Mouse (Mus musculus) midbrain, embryonic 11.5 days (tissue): ENCODE results near the gene Mapkbp1. TPM values are rescaled to one million over a fixed set of nuclear protein-coding genes. Genes with fewer than 3 reads are reported as not detected.

Source experiments
- ATAC-seq: fragments of 200-750 bp; cut with Nextera tagmentation; 2 replicates; pipeline ENCODE4 v1.8.0; 2017; ENCODE audit warnings: moderate TSS enrichment, moderate library complexity; ENCODE audit not compliant: low FRiP score
- DNase-seq: peaks from one replicate; pipeline ENCODE4 v3.0.0; 2015; ENCODE audit warnings: low spot score; ENCODE audit errors: missing footprints
- H3K27ac ChIP-seq: fragments of 300-500 bp; sonication (generic); 2 replicates; pipeline ENCODE4 v1.5.1; 2014; ENCODE audit warnings: low read depth, low read length
- H3K27me3 ChIP-seq: fragments of 300-500 bp; sonication (generic); 2 replicates; pipeline ENCODE4 v1.6.1; 2014; ENCODE audit warnings: mild to moderate bottlenecking, low read length, moderate library complexity, mixed read lengths; ENCODE audit not compliant: control insufficient read depth, insufficient read depth
- H3K36me3 ChIP-seq: fragments of 300-500 bp; sonication (generic); 2 replicates; pipeline ENCODE4 v1.6.1; 2014; ENCODE audit warnings: mild to moderate bottlenecking, low read length, moderate library complexity, mixed read lengths; ENCODE audit not compliant: control insufficient read depth, insufficient read depth
- H3K4me1 ChIP-seq: fragments of 300-500 bp; sonication (generic); 2 replicates; pipeline ENCODE4 v1.6.1; 2014; ENCODE audit warnings: low read length; ENCODE audit not compliant: control insufficient read depth, insufficient read depth
- H3K4me2 ChIP-seq: fragments of 300-500 bp; sonication (generic); 2 replicates; pipeline ENCODE4 v1.6.1; 2014; ENCODE audit warnings: mild to moderate bottlenecking, moderate library complexity
- H3K4me3 ChIP-seq: fragments of 300-500 bp; sonication (generic); 2 replicates; pipeline ENCODE4 v1.5.1; 2014; ENCODE audit warnings: low read depth, low read length
- H3K9ac ChIP-seq: fragments of 300-500 bp; sonication (generic); 2 replicates; pipeline ENCODE4 v1.6.1; 2014; ENCODE audit warnings: low read length
- H3K9me3 ChIP-seq: fragments of 300-500 bp; sonication (generic); 2 replicates; pipeline ENCODE4 v1.6.1; 2016; ENCODE audit warnings: low read length; ENCODE audit not compliant: control insufficient read depth
- WGBS: fragments of 180-500 bp; shearing (Covaris S2); extraction: QIAGEN DNeasy Blood & Tissue Kit; methylation state at CpG from one replicate; pipeline ENCODE4 v1.1.7; 2014; 5-methylcytosine and 5-hydroxymethylcytosine counted together
- polyA plus RNA-seq: library from polyadenylated mRNA; unstranded; fragments of >200 nt; fragmentation: Nextera tagmentation; extraction: Ambion mirVana; gene quantifications from 2 replicates; pipeline ENCODE4 v1.2.1, GENCODE M21; 2014

Gene Mapkbp1
- polyA plus RNA-seq, 1 experiment from 2014 or later = 2.9 TPM

- no peak overlapping the region for H3K4me2 ChIP-seq
- ATAC-seq = no peak
- WGBS = 83% methylated on average over 4 of the region's 4 CpGs
Observed at GRCm38 (mm10) chr2:119988952-119989351, 16.5 kb downstream of the Mapkbp1 start.

GRCm38 (mm10) chr2:119990881-119991280 lies 18.4 kb downstream of the Mapkbp1 start:
- Histone ChIP-seq H3K36me3 (no peaks in the 10 kb centered on the region), H3K9ac (no peak overlapping the region), H3K4me1 (no peaks in the 10 kb centered on the region; the same call in 1 of the 2 replicates), H3K9me3 (no peaks in the 10 kb centered on the region), H3K4me2 (no peak overlapping the region), H3K27ac (no peak overlapping the region), H3K4me3 (no peak overlapping the region), H3K27me3 (no peaks in the 10 kb centered on the region)
- WGBS = 85% methylated on average over 6 of the region's 6 CpGs
- ATAC-seq (no peak), DNase-seq (no peak)

More at GRCm38 (mm10) chr2:119988952-119989351, 16.5 kb downstream of the Mapkbp1 start:
- DNase-seq = peak; percentile 73
- Histone ChIP-seq H3K4me1 (no peaks in the 10 kb centered on the region; the same call in 1 of the 2 replicates), H3K9ac (no peak overlapping the region), H3K27ac (no peak overlapping the region), H3K9me3 (no peaks in the 10 kb centered on the region), H3K4me3 (no peak overlapping the region), H3K27me3 (no peaks in the 10 kb centered on the region), H3K36me3 (no peaks in the 10 kb centered on the region)

GRCm38 (mm10) chr2:119992349-119992748 lies 19.9 kb downstream of the Mapkbp1 start:
- H3K9ac ChIP-seq = no peak overlapping the region
- no peak for ATAC-seq
- H3K9me3 ChIP-seq = no peaks in the 10 kb centered on the region
- peak; percentile 72 for DNase-seq
- H3K4me2 ChIP-seq = no peak overlapping the region
- no peaks in the 10 kb centered on the region for H3K36me3 ChIP-seq
- H3K27ac ChIP-seq = no peak overlapping the region
- no peaks in the 10 kb centered on the region for H3K27me3 ChIP-seq
- 89% methylated on average over 2 of the region's 2 CpGs for WGBS
- H3K4me1 ChIP-seq = no peaks in the 10 kb centered on the region
- H3K4me3 ChIP-seq = no peak overlapping the region

- Histone ChIP-seq H3K27ac (no peak overlapping the region), H3K36me3 (no peaks in the 10 kb centered on the region), H3K4me2 (no peak overlapping the region), H3K27me3 (no peaks in the 10 kb centered on the region), H3K9ac (no peak overlapping the region), H3K9me3 (no peaks in the 10 kb centered on the region), H3K4me3 (no peak overlapping the region), H3K4me1 (no peaks in the 10 kb centered on the region)
- 67% methylated on average over 2 of the region's 2 CpGs for WGBS
- ATAC-seq = no peak
- DNase-seq = peak; percentile 69
Observed at GRCm38 (mm10) chr2:119993515-119993914, 21.0 kb downstream of the Mapkbp1 start.

- H3K4me2 ChIP-seq = no peak overlapping the region
- no peak for ATAC-seq
Observed at GRCm38 (mm10) chr2:119994839-119995238, 22.3 kb downstream of the Mapkbp1 start.

GRCm38 (mm10) chr2:119995391-119996281 lies 23.1 kb downstream of the Mapkbp1 start:
- H3K4me1 ChIP-seq = no peaks in the 10 kb centered on the region
- H3K9me3 ChIP-seq = no peaks in the 10 kb centered on the region
- no peak for ATAC-seq
- H3K9ac ChIP-seq = no peak overlapping the region
- DNase-seq = peak; percentile 66
- H3K4me3 ChIP-seq = no peak overlapping the region
- no peak overlapping the region for H3K4me2 ChIP-seq
- H3K27ac ChIP-seq = no peak overlapping the region
- H3K27me3 ChIP-seq = no peaks in the 10 kb centered on the region
- 79% methylated on average over 9 of the region's 9 CpGs for WGBS
- no peaks in the 10 kb centered on the region for H3K36me3 ChIP-seq

More at GRCm38 (mm10) chr2:119994839-119995238, 22.3 kb downstream of the Mapkbp1 start:
- Histone ChIP-seq H3K9me3 (no peaks in the 10 kb centered on the region), H3K4me3 (no peak overlapping the region), H3K9ac (no peak overlapping the region), H3K4me1 (no peaks in the 10 kb centered on the region), H3K36me3 (no peaks in the 10 kb centered on the region), H3K27me3 (no peaks in the 10 kb centered on the region), H3K27ac (no peak overlapping the region)
- DNase-seq = peak; percentile 49
- 88% methylated on average over 6 of the region's 6 CpGs for WGBS

GRCm38 (mm10) chr2:119997354-119997753 lies 24.9 kb downstream of the Mapkbp1 start:
- no peak for ATAC-seq
- DNase-seq = peak; percentile 61
- H3K27me3 ChIP-seq = no peaks in the 10 kb centered on the region
- H3K9me3 ChIP-seq = no peaks in the 10 kb centered on the region
- H3K9ac ChIP-seq = no peak overlapping the region
- H3K4me3 ChIP-seq = no peak overlapping the region
- H3K4me1 ChIP-seq = no peaks in the 10 kb centered on the region
- no peaks in the 10 kb centered on the region for H3K36me3 ChIP-seq
- 88% methylated on average over 4 of the region's 4 CpGs for WGBS
- no peak overlapping the region for H3K27ac ChIP-seq
- H3K4me2 ChIP-seq = no peak overlapping the region

GRCm38 (mm10) chr2:119999731-120000130 lies 27.2 kb downstream of the Mapkbp1 start:
- Histone ChIP-seq H3K4me2 (no peak overlapping the region), H3K4me1 (no peaks in the 10 kb centered on the region)

GRCm38 (mm10) chr2:120000882-120001584 lies 28.5 kb downstream of the Mapkbp1 start:
- no peak for DNase-seq
- Histone ChIP-seq H3K27ac (no peak overlapping the region), H3K4me3 (no peak overlapping the region), H3K4me2 (no peak overlapping the region), H3K27me3 (no peaks in the 10 kb centered on the region), H3K9ac (no peak overlapping the region), H3K4me1 (no peaks in the 10 kb centered on the region), H3K9me3 (no peaks in the 10 kb centered on the region), H3K36me3 (no peaks in the 10 kb centered on the region)
- WGBS = 76% methylated on average over 3 of the region's 3 CpGs
- no peak for ATAC-seq

More at GRCm38 (mm10) chr2:119999731-120000130, 27.2 kb downstream of the Mapkbp1 start:
- Histone ChIP-seq H3K4me3 (no peak overlapping the region), H3K27ac (no peak overlapping the region), H3K36me3 (no peaks in the 10 kb centered on the region), H3K9me3 (no peaks in the 10 kb centered on the region), H3K27me3 (no peaks in the 10 kb centered on the region), H3K9ac (no peak overlapping the region)
- 93% methylated on average over 2 of the region's 2 CpGs for WGBS
- DNase-seq = no peak
- ATAC-seq = no peak
